Mouse (Mus musculus) hindbrain, postnatal 0 days (tissue): ENCODE data around the gene Cd200r1. TPM values are rescaled to one million over a fixed set of nuclear protein-coding genes. Genes with fewer than 3 reads are reported as not detected.
A peak's percentile ranks its signal among the peaks of the same experiment; 100 is the strongest.

ENCODE experiments used
- ATAC-seq: fragments of 200-750 bp; cut with Nextera tagmentation; 2 replicates; pipeline ENCODE4 v1.8.0; 2017; ENCODE audit warnings: mild to moderate bottlenecking, moderate TSS enrichment, moderate library complexity
- DNase-seq: peaks from one replicate; pipeline ENCODE4 v3.0.0-alpha.2; 2015; ENCODE audit warnings: low spot score
- H3K27ac ChIP-seq: fragments of 300-500 bp; sonication (generic); 2 replicates; pipeline ENCODE4 v1.5.1; 2014; ENCODE audit warnings: mild to moderate bottlenecking
- H3K27me3 ChIP-seq: fragments of 300-500 bp; sonication (generic); 2 replicates; pipeline ENCODE4 v1.6.1; 2014; ENCODE audit warnings: low read length, mixed read lengths; ENCODE audit not compliant: insufficient read depth
- H3K36me3 ChIP-seq: fragments of 300-500 bp; sonication (generic); 2 replicates; pipeline ENCODE4 v1.6.1; 2014; ENCODE audit warnings: low read length, mixed read lengths; ENCODE audit not compliant: insufficient read depth
- H3K4me1 ChIP-seq: fragments of 300-500 bp; sonication (generic); 2 replicates; pipeline ENCODE4 v1.6.1; 2014; ENCODE audit warnings: antibody characterized with exemption, low read length, mixed read lengths; ENCODE audit not compliant: insufficient read depth
- H3K4me2 ChIP-seq: fragments of 300-500 bp; sonication (generic); 2 replicates; pipeline ENCODE4 v1.6.1; 2014; ENCODE audit warnings: low read depth, mild to moderate bottlenecking, low read length, moderate library complexity, mixed read lengths
- H3K4me3 ChIP-seq: fragments of 300-500 bp; sonication (generic); 2 replicates; pipeline ENCODE4 v1.5.1; 2014; ENCODE audit warnings: low read length
- H3K9ac ChIP-seq: fragments of 300-500 bp; sonication (generic); replicated peaks from 2 replicates; pipeline ENCODE4 v1.6.1; 2014; ENCODE audit warnings: mild to moderate bottlenecking, low read length, moderate library complexity, mixed read lengths
- H3K9me3 ChIP-seq: fragments of 300-500 bp; sonication (generic); 2 replicates; pipeline ENCODE4 v1.6.1; 2016; ENCODE audit warnings: low read length, mixed read lengths
- CTCF ChIP-seq: IDR thresholded peaks from 2 replicates; pipeline ENCODE4 v1.5.1; 2016; ENCODE audit warnings: antibody characterized with exemption, control low read depth, low read depth
- WGBS: fragments of 180-500 bp; shearing (Covaris S2); extraction: QIAGEN DNeasy Blood & Tissue Kit; methylation state at CpG from one replicate; pipeline ENCODE4 v1.1.7; 2014; 5-methylcytosine and 5-hydroxymethylcytosine counted together
- polyA plus RNA-seq: library from polyadenylated mRNA; unstranded; fragments of >200 nt; fragmentation: Nextera tagmentation; extraction: Ambion mirVana; gene quantifications from 2 replicates; pipeline ENCODE4 v1.2.1, GENCODE M21; 2015
- total RNA-seq: library from RNA; depleted of rRNA; stranded (reverse); fragments of >200 nt; gene quantifications from 2 replicates; pipeline ENCODE4 v1.2.3, GENCODE M21; 2014; rRNA removed

Gene Cd200r1
- 0.42 TPM in 1 of 2 replicates, not detected in the other for total RNA-seq
- polyA plus RNA-seq, result 0.39 and 0.68 TPM in 2 replicates

GRCm38 (mm10) chr16:44765555-44766319 is at the start of gene Cd200r1:
Gene Cd200r1 (plus strand): TSS chr16:44765736.
- Histone ChIP-seq H3K4me3 (no peak within 1 kb of the TSS), H3K27me3 (no peaks in the 10 kb centered on the region), H3K36me3 (no peaks in the 10 kb centered on the region), H3K9ac (no peak within 1 kb of the TSS), H3K9me3 (no peaks in the 10 kb centered on the region), H3K27ac (no peak within 1 kb of the TSS), H3K4me2 (no peak within 1 kb of the TSS), H3K4me1 (no peaks in the 10 kb centered on the region)
- DNase-seq, result no peak
- 81% methylated on average over 22 of the region's 22 CpGs for WGBS
- ATAC-seq, result no peak
- TF ChIP-seq CTCF, result no peak

- ATAC-seq (peak; percentile 80), DNase-seq (peak; percentile 85)
- Histone ChIP-seq H3K9me3 (no peaks in the 10 kb centered on the region), H3K4me3 (no peak overlapping the region), H3K36me3 (0 out of 2 replicates have a peak, but pooled peaks cover 6% of the 10 kb centered on the region), H3K4me1 (no peaks in the 10 kb centered on the region), H3K27ac (peak overlapping the region; percentile 58; the same call in 1 of the 2 replicates), H3K27me3 (no peaks in the 10 kb centered on the region), H3K9ac (no peak overlapping the region), H3K4me2 (peak overlapping the region; percentile 34; the same call in 1 of the 2 replicates)
- peak; percentile 79 for TF ChIP-seq CTCF
- WGBS, result 20% methylated on average over 10 of the region's 10 CpGs
Measured at GRCm38 (mm10) chr16:44716305-44717140, 49.0 kb upstream of the Cd200r1 start.

- no peak overlapping the region for H3K4me3 ChIP-seq
- H3K9me3 ChIP-seq, result no peaks in the 10 kb centered on the region
- H3K9ac ChIP-seq, result no peak overlapping the region
- ATAC-seq, result peak; percentile 63
- no peaks in the 10 kb centered on the region for H3K4me1 ChIP-seq
- H3K27me3 ChIP-seq, result no peaks in the 10 kb centered on the region
- TF ChIP-seq CTCF, result no peak
- no peak overlapping the region for H3K27ac ChIP-seq
- 0 out of 2 replicates have a peak, but pooled peaks cover 6% of the 10 kb centered on the region for H3K36me3 ChIP-seq
- no peak for DNase-seq
- WGBS, result 71% methylated on average over 2 of the region's 2 CpGs
- H3K4me2 ChIP-seq, result no peak overlapping the region
Measured at GRCm38 (mm10) chr16:44717141-44717634, 48.3 kb upstream of the Cd200r1 start.

- 78% methylated on average over 2 of the region's 2 CpGs for WGBS
- ATAC-seq (no peak), DNase-seq (peak; percentile 21)
- Histone ChIP-seq H3K27me3 (no peaks in the 10 kb centered on the region), H3K36me3 (0 out of 2 replicates have a peak, but pooled peaks cover 6% of the 10 kb centered on the region), H3K4me2 (no peak overlapping the region), H3K9ac (no peak overlapping the region), H3K4me1 (no peaks in the 10 kb centered on the region), H3K4me3 (no peak overlapping the region), H3K9me3 (no peaks in the 10 kb centered on the region), H3K27ac (no peak overlapping the region)
- peak; percentile 59 for TF ChIP-seq CTCF
Measured at GRCm38 (mm10) chr16:44717838-44718237, 47.7 kb upstream of the Cd200r1 start.

GRCm38 (mm10) chr16:44719349-44719748 is 46.2 kb upstream of the Cd200r1 start:
- H3K4me1 ChIP-seq, result no peaks in the 10 kb centered on the region
- TF ChIP-seq CTCF, result no peak
- 68% methylated on average over 7 of the region's 7 CpGs for WGBS
- 0 out of 2 replicates have a peak, but pooled peaks cover 6% of the 10 kb centered on the region for H3K36me3 ChIP-seq
- DNase-seq (no peak), ATAC-seq (no peak)
- H3K27ac ChIP-seq, result no peak overlapping the region
- no peak overlapping the region for H3K4me3 ChIP-seq
- H3K9ac ChIP-seq, result no peak overlapping the region
- H3K27me3 ChIP-seq, result no peaks in the 10 kb centered on the region
- no peak overlapping the region for H3K4me2 ChIP-seq
- no peaks in the 10 kb centered on the region for H3K9me3 ChIP-seq

- 71% methylated on average over 3 of the region's 3 CpGs for WGBS
Measured at GRCm38 (mm10) chr16:44720518-44720917, 45.0 kb upstream of the Cd200r1 start.

More at GRCm38 (mm10) chr16:44720518-44720917, 45.0 kb upstream of the Cd200r1 start:
- Histone ChIP-seq H3K9me3 (no peaks in the 10 kb centered on the region), H3K9ac (no peak overlapping the region), H3K27me3 (no peaks in the 10 kb centered on the region), H3K4me1 (no peaks in the 10 kb centered on the region), H3K27ac (no peak overlapping the region), H3K4me2 (no peak overlapping the region), H3K4me3 (no peak overlapping the region), H3K36me3 (0 out of 2 replicates have a peak, but pooled peaks cover 6% of the 10 kb centered on the region)
- TF ChIP-seq CTCF, result peak; percentile 80
- DNase-seq, result peak; percentile 59
- ATAC-seq, result no peak
